Mouse (Mus musculus) hindbrain, embryonic 15.5 days (tissue): ENCODE measurements around the gene Fam198b. TPM values are rescaled to one million over a fixed set of nuclear protein-coding genes. Genes with fewer than 3 reads are reported as not detected.
"Not testable (repeated sequence)": the region's sequence is repeated elsewhere in the genome, so short reads cannot be mapped to it uniquely, and the experiment has no call there.

Experiments used
- ATAC-seq: fragments of 200-750 bp; cut with Nextera tagmentation; 2 replicates; pipeline ENCODE4 v1.8.0; 2017; ENCODE audit warnings: low read depth, moderate number of reproducible peaks, moderate TSS enrichment; ENCODE audit not compliant: low FRiP score
- H3K27ac ChIP-seq: fragments of 300-500 bp; sonication (generic); replicated peaks from 2 replicates; pipeline ENCODE4 v1.5.1; 2015; ENCODE audit warnings: mild to moderate bottlenecking, inconsistent platforms
- H3K27me3 ChIP-seq: fragments of 300-500 bp; sonication (generic); 2 replicates; pipeline ENCODE4 v1.6.1; 2015; ENCODE audit warnings: control low read depth, inconsistent platforms
- H3K36me3 ChIP-seq: fragments of 300-500 bp; sonication (generic); 2 replicates; pipeline ENCODE4 v1.6.1; 2015; ENCODE audit warnings: control low read depth, inconsistent platforms
- H3K4me1 ChIP-seq: fragments of 300-500 bp; sonication (generic); replicated peaks from 2 replicates; pipeline ENCODE4 v1.6.1; 2015; ENCODE audit warnings: control low read depth, inconsistent platforms
- H3K4me2 ChIP-seq: fragments of 300-500 bp; sonication (generic); 2 replicates; pipeline ENCODE4 v1.6.1; 2015; ENCODE audit warnings: moderate library complexity, mild to moderate bottlenecking, inconsistent platforms
- H3K4me3 ChIP-seq: fragments of 300-500 bp; sonication (generic); 2 replicates; pipeline ENCODE4 v1.5.1; 2015; ENCODE audit warnings: mild to moderate bottlenecking, inconsistent platforms
- H3K9ac ChIP-seq: fragments of 300-500 bp; sonication (generic); 2 replicates; pipeline ENCODE4 v1.6.1; 2015; ENCODE audit warnings: inconsistent platforms
- H3K9me3 ChIP-seq: fragments of 300-500 bp; sonication (generic); 2 replicates; pipeline ENCODE4 v1.6.1; 2016; ENCODE audit warnings: control low read depth, inconsistent platforms
- WGBS: fragments of 180-500 bp; shearing (Covaris S2); methylation state at CpG from one replicate; pipeline ENCODE4 v1.1.7; 2015; 5-methylcytosine and 5-hydroxymethylcytosine counted together
- polyA plus RNA-seq: library from polyadenylated mRNA; unstranded; fragments of >200 nt; fragmentation: Nextera tagmentation; extraction: Ambion mirVana; gene quantifications from 2 replicates; pipeline ENCODE4 v1.2.1, GENCODE M21; 2015

The Fam198b gene
- polyA plus RNA-seq, 1 experiment from 2014 or later, result 3.3 TPM

DNA sequence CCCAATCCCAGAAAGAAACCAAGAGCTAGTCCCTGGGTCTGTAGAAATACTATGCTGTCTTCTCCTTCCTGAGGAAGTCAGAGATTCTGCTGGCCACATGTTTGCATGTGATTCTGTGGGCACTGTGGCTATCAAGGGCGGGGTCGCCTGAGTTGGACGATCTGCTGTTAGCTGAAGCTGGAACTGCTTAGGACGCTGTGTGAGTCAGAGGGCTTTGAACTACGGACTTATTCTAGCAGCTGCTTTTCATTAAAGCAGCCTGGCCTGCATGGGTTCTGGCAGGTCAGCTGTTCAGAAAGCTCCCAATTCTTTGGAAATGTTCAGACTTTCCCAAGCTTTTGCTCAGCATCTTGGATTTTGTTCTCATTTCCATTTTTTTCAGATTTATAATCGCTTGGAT is 51.9 kb downstream of the Fam198b start:
- Histone ChIP-seq H3K9ac (no peak overlapping the region), H3K4me1 (no peaks in the 10 kb centered on the region; the same call in 1 of the 2 replicates), H3K27me3 (no peaks in the 10 kb centered on the region), H3K4me3 (no peak overlapping the region), H3K4me2 (no peak overlapping the region), H3K27ac (no peak overlapping the region), H3K36me3 (no peaks in the 10 kb centered on the region), H3K9me3 (no peaks in the 10 kb centered on the region)
- WGBS, result 79% methylated on average over 6 of the region's 6 CpGs
- no peak for ATAC-seq

DNA sequence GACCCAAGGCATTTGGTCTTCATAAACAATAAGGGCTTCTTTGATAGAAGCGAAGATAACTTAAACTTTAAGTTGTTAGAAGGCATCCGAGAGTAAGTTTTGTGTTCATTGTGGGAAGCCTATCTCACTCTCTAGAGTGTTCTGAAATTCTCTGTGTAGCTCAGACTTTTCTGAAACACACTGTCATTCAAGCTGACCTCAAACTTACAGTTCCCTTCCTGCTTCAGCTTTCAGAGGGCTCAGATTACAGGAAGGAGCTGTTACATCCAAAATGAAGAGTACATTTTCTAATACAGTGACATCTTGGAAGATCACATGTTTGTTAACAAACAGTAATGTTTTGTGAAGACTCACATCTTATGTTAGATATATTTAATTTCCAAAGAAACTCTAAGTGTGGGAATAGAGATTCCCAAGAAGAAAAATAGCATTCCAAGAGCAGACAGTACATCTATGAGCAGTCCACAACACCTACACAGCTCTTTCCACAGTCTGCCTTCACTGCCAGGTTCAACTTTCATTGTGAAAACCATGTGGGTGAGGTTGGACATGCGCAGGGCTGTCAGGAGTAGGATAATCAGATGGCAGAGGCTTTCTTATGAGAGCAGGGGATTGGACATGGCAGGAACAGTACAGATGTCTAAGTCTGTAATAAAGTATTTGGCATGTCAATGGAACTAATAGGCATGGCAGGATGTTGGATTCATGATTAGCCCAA is 52.6 kb downstream of the Fam198b start:
- 88% methylated on average over 3 of the region's 3 CpGs for WGBS
- no peaks in the 10 kb centered on the region for H3K9me3 ChIP-seq

DNA sequence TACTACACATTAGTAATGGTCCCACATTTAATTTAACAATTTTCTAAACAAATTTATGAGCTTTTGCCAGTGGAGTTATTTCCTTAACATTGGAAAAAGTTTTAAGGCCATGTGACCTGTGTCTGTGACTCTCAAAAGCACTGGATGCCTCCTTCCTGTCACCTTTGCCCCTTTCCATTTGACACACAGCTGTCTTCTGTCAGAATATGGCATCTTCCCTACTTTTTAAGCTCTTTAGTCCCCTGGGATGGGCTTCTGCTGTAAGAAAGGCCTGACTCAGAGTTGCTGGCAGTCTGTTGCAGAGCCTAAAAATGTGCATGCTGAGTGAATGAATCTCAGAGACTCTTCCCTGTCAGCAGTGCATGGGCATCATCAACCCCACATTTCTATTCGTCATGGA is 63.4 kb downstream of the Fam198b start:
- Histone ChIP-seq H3K4me3 (no peak overlapping the region), H3K27me3 (no peaks in the 10 kb centered on the region), H3K4me2 (no peak overlapping the region), H3K4me1 (no peaks in the 10 kb centered on the region), H3K9me3 (no peaks in the 10 kb centered on the region), H3K36me3 (no peaks in the 10 kb centered on the region), H3K27ac (no peak overlapping the region), H3K9ac (no peak overlapping the region)
- WGBS, result 56% methylated on average over 1 of the region's 1 CpGs
- no peak for ATAC-seq

More for the DNA sequence above, 52.6 kb downstream of the Fam198b start:
- Histone ChIP-seq H3K4me2 (no peak overlapping the region), H3K9ac (no peak overlapping the region), H3K4me1 (no peaks in the 10 kb centered on the region), H3K36me3 (no peaks in the 10 kb centered on the region), H3K27ac (no peak overlapping the region), H3K27me3 (no peaks in the 10 kb centered on the region), H3K4me3 (no peak overlapping the region)
- ATAC-seq, result no peak

DNA sequence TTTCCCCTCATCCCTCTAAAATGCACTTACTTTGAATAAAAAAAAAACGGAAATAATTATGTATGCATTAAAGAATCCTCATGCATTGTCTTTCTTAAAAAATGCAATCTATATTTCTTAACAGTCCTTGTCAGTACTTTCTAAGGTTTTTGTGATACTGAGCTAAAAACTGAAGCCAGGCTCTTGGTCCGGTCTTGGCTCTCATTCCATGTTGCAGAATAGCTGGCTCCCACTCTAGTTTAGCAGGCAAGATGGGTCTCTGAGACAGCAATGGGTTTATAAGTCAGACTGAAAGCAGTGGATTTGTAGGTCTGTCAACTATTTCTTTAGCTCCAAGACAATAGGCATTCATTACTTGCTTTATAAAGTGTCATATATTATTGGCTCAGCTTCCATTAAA is 63.8 kb downstream of the Fam198b start:
- Histone ChIP-seq H3K4me2 (no peak overlapping the region), H3K36me3 (no peaks in the 10 kb centered on the region), H3K9ac (no peak overlapping the region), H3K4me1 (no peaks in the 10 kb centered on the region), H3K27ac (no peak overlapping the region), H3K9me3 (no peaks in the 10 kb centered on the region), H3K27me3 (no peaks in the 10 kb centered on the region), H3K4me3 (no peak overlapping the region)
- no peak for ATAC-seq
- 74% methylated on average over 2 of the region's 2 CpGs for whole genome bisulfite sequencing

DNA sequence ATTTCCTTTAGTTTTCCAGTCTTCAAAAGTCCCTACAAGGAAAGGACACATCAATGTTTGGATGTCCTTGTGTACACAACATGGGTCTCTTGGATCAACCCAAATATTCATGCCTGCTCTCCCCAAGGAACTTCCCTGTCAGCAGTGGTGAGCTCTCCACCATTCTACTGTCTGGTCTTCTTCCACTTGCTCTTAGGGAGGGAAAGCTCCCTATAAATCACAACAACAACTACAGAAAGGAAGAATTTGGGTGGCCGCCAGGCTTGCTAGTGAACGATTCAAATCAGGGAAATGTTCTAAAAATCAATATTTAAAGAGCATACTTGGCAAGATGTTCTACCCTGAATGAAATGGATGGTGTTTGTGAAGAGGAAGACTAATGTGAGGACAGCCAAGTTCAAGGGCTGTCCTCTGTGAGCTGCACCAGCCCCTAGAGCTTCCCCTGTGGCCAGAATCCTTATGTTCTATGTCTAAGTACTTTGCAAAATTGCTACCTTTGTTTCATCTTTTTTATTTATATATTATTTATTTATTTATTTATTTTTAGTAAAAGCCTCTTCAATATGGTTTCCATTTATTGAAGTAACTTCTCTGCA is 68.9 kb downstream of the Fam198b start:
- H3K9me3 ChIP-seq, result no peaks in the 10 kb centered on the region
- no peaks in the 10 kb centered on the region for H3K36me3 ChIP-seq
- no peak overlapping the region for H3K4me3 ChIP-seq
- no peak overlapping the region for H3K9ac ChIP-seq
- H3K4me1 ChIP-seq, result no peaks in the 10 kb centered on the region
- no peak overlapping the region for H3K27ac ChIP-seq
- no peak overlapping the region for H3K4me2 ChIP-seq
- no peak for ATAC-seq
- H3K27me3 ChIP-seq, result no peaks in the 10 kb centered on the region
- 71% methylated on average over 2 of the region's 2 CpGs for WGBS

DNA sequence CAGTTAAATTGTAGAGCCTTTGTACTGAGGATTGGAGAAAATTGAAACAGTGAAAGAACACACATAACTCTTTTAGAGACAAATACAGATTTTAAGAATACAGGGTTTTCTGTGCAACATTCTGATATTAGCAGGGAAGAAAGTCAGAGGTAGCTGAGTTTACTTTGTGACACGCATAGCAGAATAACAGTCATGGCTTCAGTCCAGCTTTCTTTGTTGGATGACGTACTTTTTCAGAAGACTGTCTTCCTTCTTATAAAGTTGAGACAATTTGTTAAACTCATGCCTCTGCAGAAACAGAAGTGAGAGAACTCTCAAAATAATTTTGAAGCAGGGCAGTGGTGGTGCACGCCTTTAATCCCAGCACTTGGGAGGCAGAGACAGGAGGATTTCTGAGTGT is 70.9 kb downstream of the Fam198b start:
- Histone ChIP-seq H3K27me3 (no peaks in the 10 kb centered on the region), H3K4me2 (no peak overlapping the region), H3K4me1 (no peaks in the 10 kb centered on the region), H3K4me3 (no peak overlapping the region), H3K9ac (no peak overlapping the region), H3K27ac (no peak overlapping the region), H3K36me3 (no peaks in the 10 kb centered on the region), H3K9me3 (no peaks in the 10 kb centered on the region)
- ATAC-seq, result no peak
- 75% methylated on average over 3 of the region's 3 CpGs for WGBS

DNA sequence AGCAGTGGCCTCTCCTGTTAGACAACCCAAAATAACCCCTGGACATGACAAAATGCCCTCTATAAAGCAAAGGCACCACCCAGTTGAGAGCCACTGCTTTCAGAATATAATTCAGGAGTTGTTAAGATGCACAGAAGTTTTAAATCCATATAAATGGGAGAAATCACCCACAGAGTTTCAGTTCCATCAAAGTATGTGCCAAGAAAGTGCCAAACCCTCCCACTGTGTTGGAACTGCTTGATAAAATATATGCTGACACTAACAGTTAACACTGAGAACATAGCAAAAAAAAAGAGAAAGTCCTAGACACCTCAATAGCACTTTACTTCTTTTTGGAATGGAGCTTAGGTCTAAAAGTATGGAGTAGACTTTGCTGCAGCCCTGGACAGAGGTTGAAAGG is 72.5 kb downstream of the Fam198b start:
- H3K9me3 ChIP-seq, result no peaks in the 10 kb centered on the region
- H3K27ac ChIP-seq, result no peak overlapping the region
- H3K4me1 ChIP-seq, result no peaks in the 10 kb centered on the region
- H3K36me3 ChIP-seq, result no peaks in the 10 kb centered on the region
- no peak for ATAC-seq
- no peaks in the 10 kb centered on the region for H3K27me3 ChIP-seq
- H3K4me2 ChIP-seq, result no peak overlapping the region
- no peak overlapping the region for H3K4me3 ChIP-seq
- no peak overlapping the region for H3K9ac ChIP-seq

DNA sequence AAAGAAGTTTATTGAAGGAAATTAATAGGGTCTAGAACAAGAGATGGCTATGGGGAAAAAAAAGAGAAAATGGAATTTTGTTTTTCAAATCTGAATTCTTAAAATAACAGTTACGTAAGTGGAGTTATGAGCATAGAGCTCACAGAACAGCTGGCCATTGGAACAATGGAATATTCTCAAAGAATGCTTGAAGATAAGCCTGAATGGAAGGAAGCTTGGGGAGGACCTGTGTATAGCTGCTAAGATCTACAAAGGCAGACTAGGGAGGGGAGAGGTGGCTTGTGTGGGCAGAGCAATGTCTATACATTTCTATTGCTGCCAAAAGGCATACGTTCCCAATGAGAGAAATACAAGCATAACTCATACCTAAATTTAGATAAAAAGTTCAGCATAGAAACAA is 73.4 kb downstream of the Fam198b start:
- no peaks in the 10 kb centered on the region for H3K27me3 ChIP-seq
- H3K36me3 ChIP-seq, result no peaks in the 10 kb centered on the region
- H3K4me2 ChIP-seq, result no peak overlapping the region
- 95% methylated on average over 2 of the region's 2 CpGs for WGBS
- no peaks in the 10 kb centered on the region for H3K9me3 ChIP-seq
- H3K27ac ChIP-seq, result no peak overlapping the region
- no peak for ATAC-seq
- no peaks in the 10 kb centered on the region for H3K4me1 ChIP-seq
- no peak overlapping the region for H3K9ac ChIP-seq
- no peak overlapping the region for H3K4me3 ChIP-seq

DNA sequence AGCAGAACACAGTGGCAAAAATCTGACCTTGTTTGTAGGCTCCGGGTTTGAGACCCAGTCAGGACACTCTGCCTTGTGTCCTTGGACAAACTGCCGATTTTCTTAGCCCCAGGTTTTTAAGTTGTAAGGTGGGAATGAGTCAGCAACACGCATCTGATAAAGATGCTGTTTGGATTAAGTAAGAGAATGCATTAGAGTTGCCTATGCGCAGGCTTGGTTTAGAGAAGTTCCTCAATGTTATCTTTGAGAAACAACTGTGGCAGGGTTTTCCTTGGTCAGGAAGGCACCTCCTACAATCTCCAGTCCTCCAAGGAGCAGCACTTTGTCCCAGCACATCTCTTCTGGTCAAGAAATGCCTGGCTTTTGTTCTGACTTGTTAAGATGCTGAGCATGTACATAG is 82.4 kb downstream of the Fam198b start:
- Histone ChIP-seq H3K27me3 (no peaks in the 10 kb centered on the region), H3K4me1 (no peaks in the 10 kb centered on the region), H3K9ac (no peak overlapping the region), H3K27ac (no peak overlapping the region), H3K4me2 (no peak overlapping the region), H3K36me3 (no peaks in the 10 kb centered on the region), H3K9me3 (no peaks in the 10 kb centered on the region), H3K4me3 (no peak overlapping the region)
- no peak for ATAC-seq
- 93% methylated on average over 4 of the region's 4 CpGs for WGBS

DNA sequence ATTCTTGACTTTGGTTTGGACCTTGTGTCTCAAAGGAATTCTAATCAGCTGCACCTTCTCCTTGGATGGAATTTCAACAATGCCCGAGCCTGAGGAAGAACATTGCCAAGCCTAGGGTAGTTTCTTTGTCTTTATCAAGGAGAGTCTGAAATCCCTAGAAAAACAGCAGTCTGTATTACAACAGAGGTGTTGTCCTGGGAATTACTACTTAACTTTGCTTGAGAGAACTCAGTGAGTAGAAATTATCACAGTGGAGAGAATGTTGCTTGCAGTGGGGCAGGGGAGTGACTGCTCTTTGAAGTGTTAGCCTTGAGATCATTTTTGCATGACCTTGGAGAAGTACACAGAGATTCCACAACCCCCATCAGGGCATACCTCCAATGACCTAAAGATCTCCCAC is 83.0 kb downstream of the Fam198b start:
- Histone ChIP-seq H3K36me3 (no peaks in the 10 kb centered on the region), H3K4me2 (no peak overlapping the region), H3K4me3 (no peak overlapping the region), H3K27ac (no peak overlapping the region), H3K27me3 (no peaks in the 10 kb centered on the region), H3K9me3 (no peaks in the 10 kb centered on the region), H3K4me1 (no peaks in the 10 kb centered on the region), H3K9ac (no peak overlapping the region)
- ATAC-seq, result no peak
- 63% methylated on average over 1 of the region's 1 CpGs for WGBS

DNA sequence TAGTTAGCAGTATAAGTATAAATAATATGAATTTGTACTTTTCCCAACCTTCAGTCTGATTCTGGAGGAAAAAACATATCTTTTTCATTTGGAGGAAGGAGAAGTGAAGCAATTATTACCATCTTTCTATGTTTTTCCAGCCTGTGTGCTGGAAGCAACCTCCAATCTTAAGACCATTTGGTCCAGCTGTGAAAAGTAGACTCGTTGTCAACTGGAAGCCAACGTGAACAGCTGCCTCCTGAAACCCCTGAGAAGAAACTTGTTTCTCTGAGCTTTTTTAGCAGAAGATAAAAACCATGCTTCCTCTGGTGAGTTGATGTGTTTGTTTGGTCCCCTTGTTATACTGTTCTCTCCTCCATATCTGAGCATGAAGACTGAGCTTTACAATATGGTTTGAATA is 84.1 kb downstream of the Fam198b start:
- H3K4me1 ChIP-seq, result no peaks in the 10 kb centered on the region
- H3K9ac ChIP-seq, result no peak overlapping the region
- no peak overlapping the region for H3K27ac ChIP-seq
- WGBS, result 76% methylated on average over 2 of the region's 2 CpGs
- H3K36me3 ChIP-seq, result no peaks in the 10 kb centered on the region
- no peak overlapping the region for H3K4me2 ChIP-seq
- H3K27me3 ChIP-seq, result no peaks in the 10 kb centered on the region
- ATAC-seq, result no peak
- no peak overlapping the region for H3K4me3 ChIP-seq
- H3K9me3 ChIP-seq, result no peaks in the 10 kb centered on the region

DNA sequence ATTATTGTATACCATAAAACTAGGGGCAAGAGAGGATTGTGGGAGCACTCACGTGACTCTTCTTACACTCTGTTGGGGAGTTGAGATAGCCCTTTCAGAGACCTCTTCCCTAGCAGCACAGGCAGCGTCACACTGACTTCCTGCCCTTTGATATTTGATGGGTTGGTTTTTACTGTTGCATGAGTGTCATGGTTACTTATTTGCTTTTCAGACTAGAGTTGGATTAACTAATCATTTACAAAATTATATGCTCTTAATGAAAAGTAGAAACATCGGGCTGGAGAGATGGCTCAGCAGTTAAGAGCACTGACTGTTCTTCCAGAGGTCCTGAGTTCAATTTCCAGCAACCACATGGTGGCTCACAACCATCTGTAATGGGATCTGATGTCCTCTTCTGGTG is 85.2 kb downstream of the Fam198b start:
- not testable (repeated sequence) for H3K9me3 ChIP-seq, H3K4me1 ChIP-seq, H3K9ac ChIP-seq, H3K27ac ChIP-seq, H3K27me3 ChIP-seq, H3K4me3 ChIP-seq, H3K36me3 ChIP-seq, H3K4me2 ChIP-seq, ATAC-seq
- WGBS, result 87% methylated on average over 3 of the region's 3 CpGs

DNA sequence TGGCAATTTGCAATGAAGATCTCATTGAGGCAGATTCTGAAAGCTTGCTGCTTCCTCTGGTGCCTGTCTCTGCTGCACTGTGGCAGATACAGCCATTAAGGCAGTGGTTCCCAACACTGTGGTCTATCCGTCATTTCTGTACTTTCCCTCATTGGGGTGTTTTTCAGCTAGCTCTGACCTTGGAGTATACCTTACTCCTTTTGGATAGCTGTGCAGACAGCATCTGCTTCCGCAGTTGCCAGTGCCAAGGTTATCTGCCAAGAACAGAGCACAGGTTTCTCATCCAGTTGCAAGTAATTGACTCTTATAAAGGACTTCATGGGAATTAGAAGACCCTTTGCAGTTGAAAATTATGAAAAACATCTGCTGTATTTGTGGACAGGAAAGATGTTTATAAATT is 85.7 kb downstream of the Fam198b start:
- WGBS, result 77% methylated on average over 2 of the region's 2 CpGs

More for the DNA sequence above, 85.7 kb downstream of the Fam198b start:
- Histone ChIP-seq H3K9ac (no peak overlapping the region), H3K36me3 (no peaks in the 10 kb centered on the region), H3K4me3 (no peak overlapping the region), H3K27ac (no peak overlapping the region), H3K9me3 (no peaks in the 10 kb centered on the region), H3K4me2 (no peak overlapping the region), H3K27me3 (no peaks in the 10 kb centered on the region), H3K4me1 (no peaks in the 10 kb centered on the region)
- no peak for ATAC-seq
